Mouse (Mus musculus) liver, postnatal 0 days (tissue): ENCODE results near the gene Errfi1. TPM values are rescaled to one million over a fixed set of nuclear protein-coding genes. Genes with fewer than 3 reads are reported as not detected.

Experiments
- ATAC-seq: fragments of 200-750 bp; cut with Nextera tagmentation; 2 replicates; pipeline ENCODE4 v1.8.0; 2017; ENCODE audit warnings: mild to moderate bottlenecking, moderate library complexity
- DNase-seq: peaks from one replicate; pipeline ENCODE4 v3.0.0-alpha.2; 2016
- H3K27ac ChIP-seq: fragments of 300-500 bp; sonication (generic); 2 replicates; pipeline ENCODE4 v1.5.1; 2014; ENCODE audit warnings: antibody characterized with exemption, moderate library complexity, mild to moderate bottlenecking, low read depth
- H3K27me3 ChIP-seq: fragments of 300-500 bp; sonication (generic); 2 replicates; pipeline ENCODE4 v1.6.1; 2014; ENCODE audit warnings: low read length, control low read depth, mixed read lengths; ENCODE audit not compliant: insufficient read depth
- H3K36me3 ChIP-seq: fragments of 300-500 bp; sonication (generic); replicated peaks from 2 replicates; pipeline ENCODE4 v1.6.1; 2014; ENCODE audit warnings: mild to moderate bottlenecking, control low read depth, low read length, moderate library complexity, mixed read lengths; ENCODE audit not compliant: insufficient read depth
- H3K4me1 ChIP-seq: fragments of 300-500 bp; sonication (generic); 2 replicates; pipeline ENCODE4 v1.6.1; 2014; ENCODE audit warnings: antibody characterized with exemption, mild to moderate bottlenecking, control low read depth; ENCODE audit not compliant: insufficient read depth
- H3K4me2 ChIP-seq: fragments of 300-500 bp; sonication (generic); 2 replicates; pipeline ENCODE4 v1.6.1; 2014; ENCODE audit warnings: low read depth, mild to moderate bottlenecking, low read length, moderate library complexity, mixed read lengths
- H3K4me3 ChIP-seq: fragments of 300-500 bp; sonication (generic); 2 replicates; pipeline ENCODE4 v1.5.1; 2014; ENCODE audit warnings: low read depth, low read length
- H3K9ac ChIP-seq: fragments of 300-500 bp; sonication (generic); replicated peaks from 2 replicates; pipeline ENCODE4 v1.6.1; 2014; ENCODE audit warnings: mild to moderate bottlenecking, moderate library complexity
- H3K9me3 ChIP-seq: fragments of 300-500 bp; sonication (generic); 2 replicates; pipeline ENCODE4 v1.6.1; 2016; ENCODE audit warnings: mild to moderate bottlenecking, control low read depth, low read length, mixed read lengths
- CTCF ChIP-seq: sonication (generic); IDR thresholded peaks from 2 replicates; pipeline ENCODE4 v1.5.1; 2016; ENCODE audit warnings: antibody characterized with exemption, low read depth
- EP300 ChIP-seq: IDR thresholded peaks from 2 replicates; pipeline ENCODE4 v1.6.1; 2016; ENCODE audit warnings: antibody characterized with exemption, low read depth, mild to moderate bottlenecking
- WGBS: fragments of 180-500 bp; shearing (Covaris S2); extraction: QIAGEN DNeasy Blood & Tissue Kit; methylation state at CpG from one replicate; pipeline ENCODE4 v1.1.7; 2014; ENCODE audit not compliant: insufficient replicate concordance; 5-methylcytosine and 5-hydroxymethylcytosine counted together
- polyA plus RNA-seq: library from polyadenylated mRNA; unstranded; fragments of >200 nt; fragmentation: Nextera tagmentation; extraction: Ambion mirVana; gene quantifications from 2 replicates; pipeline ENCODE4 v1.2.1, GENCODE M21; 2015

Errfi1 gene
- polyA plus RNA-seq, 1 experiment from 2014 or later, result 141 TPM

DNA sequence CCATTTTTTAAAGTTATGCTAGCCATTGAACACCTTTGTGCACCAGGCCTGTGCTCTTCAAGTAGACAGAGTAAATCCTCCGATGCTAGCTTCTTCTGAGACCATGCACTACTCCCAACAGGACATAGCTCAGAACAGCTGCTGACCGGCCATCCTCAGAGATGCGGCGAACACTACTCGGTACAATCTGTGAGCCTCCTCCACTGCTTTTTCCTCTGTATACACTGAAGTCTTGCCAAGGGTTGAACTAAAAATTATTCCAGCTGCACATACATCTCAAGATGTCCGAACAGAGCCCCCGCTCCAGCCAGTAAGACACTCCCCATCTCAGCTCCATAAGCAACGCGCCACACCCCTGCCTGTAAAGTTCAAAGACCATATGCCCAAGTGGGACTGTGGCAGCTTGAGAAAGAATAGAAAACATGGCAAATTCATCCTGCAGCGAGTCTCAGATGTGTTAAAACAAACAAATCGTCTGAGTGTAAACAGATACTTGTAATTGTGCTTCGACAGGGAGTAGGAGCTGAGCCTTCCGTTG, 37.2 kb upstream of the Errfi1 start:
- Histone ChIP-seq H3K27ac (no peak overlapping the region), H3K4me1 (peaks cover 3% of the 10 kb centered on the region; the same call in 1 of the 2 replicates), H3K4me3 (no peak overlapping the region), H3K9me3 (no peaks in the 10 kb centered on the region), H3K27me3 (no peaks in the 10 kb centered on the region), H3K4me2 (no peak overlapping the region), H3K9ac (no peak overlapping the region), H3K36me3 (no peaks in the 10 kb centered on the region)
- ATAC-seq (no peak), DNase-seq (no peak)
- WGBS, result 72% methylated on average over 13 of the region's 13 CpGs
- TF ChIP-seq EP300, result no peak

DNA sequence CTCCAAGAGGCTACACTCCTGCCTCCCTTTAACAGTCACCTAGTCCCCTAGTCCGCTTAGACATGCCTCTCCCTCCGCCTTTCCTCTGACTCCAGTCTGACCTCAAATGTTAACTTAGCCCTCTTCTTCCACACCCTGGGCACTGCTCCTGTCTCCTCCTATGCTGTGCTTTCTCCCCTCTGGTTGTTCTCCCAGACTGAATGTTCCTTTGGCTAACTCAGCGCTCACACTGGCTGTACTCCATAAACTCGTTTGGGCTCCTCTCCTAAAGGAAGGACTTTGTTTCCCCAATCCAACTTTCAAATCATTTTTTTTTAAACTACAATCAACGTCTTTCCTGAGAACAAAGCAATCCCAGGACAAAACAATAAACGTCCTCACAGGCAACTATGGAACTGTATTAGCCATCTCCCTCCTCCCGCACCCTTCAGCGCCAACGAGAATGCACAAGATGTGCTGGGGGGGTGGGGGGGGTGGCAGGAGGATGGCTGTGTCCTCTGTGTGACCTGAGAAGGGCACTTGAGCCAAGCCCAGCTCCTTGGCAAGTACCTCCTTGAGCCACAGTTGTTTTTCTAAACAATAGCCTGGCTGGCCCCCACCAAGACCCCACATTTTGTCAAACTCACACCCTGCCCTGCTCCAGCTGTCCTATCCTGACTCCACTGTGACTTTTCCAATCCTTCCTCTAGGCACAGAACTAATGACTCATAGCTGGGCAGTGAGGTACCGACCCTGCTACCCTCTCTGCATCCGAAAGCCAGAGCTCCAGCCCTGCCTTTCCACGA, 34.4 kb upstream of the Errfi1 start:
- TF ChIP-seq EP300, result no peak
- no peak for TF ChIP-seq CTCF
- Histone ChIP-seq H3K4me2 (no peak overlapping the region), H3K27ac (no peak overlapping the region), H3K36me3 (no peaks in the 10 kb centered on the region), H3K4me1 (peaks cover 3% of the 10 kb centered on the region; the same call in 1 of the 2 replicates), H3K4me3 (no peak overlapping the region), H3K9ac (no peak overlapping the region), H3K9me3 (no peaks in the 10 kb centered on the region), H3K27me3 (no peaks in the 10 kb centered on the region)
- DNase-seq, result no peak
- no peak for ATAC-seq
- 70% methylated on average over 12 of the region's 12 CpGs for WGBS

DNA sequence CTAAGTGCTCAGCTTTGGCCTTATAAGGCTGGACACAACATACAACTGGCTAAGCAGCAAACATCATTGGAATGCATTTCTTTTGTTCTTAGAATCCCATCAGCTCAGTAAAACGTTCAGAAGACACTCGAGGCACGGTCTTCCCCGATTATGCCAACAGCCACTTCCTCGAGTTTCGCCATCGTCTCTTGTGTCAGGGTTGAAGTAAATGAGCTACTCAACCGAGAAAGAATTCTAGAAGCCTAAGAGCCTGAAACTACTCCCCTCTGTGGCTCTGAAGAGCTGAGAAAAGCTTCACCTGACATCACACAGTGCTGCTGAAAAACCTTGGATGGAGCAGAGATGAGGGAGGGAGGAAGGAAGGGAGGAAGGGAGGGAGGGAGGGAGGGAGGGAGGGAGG, 32.3 kb upstream of the Errfi1 start:
- ATAC-seq (no peak), DNase-seq (no peak)
- WGBS, result 58% methylated on average over 8 of the region's 8 CpGs
- H3K36me3 ChIP-seq, result no peaks in the 10 kb centered on the region
- H3K27me3 ChIP-seq, result no peaks in the 10 kb centered on the region
- no peak overlapping the region for H3K27ac ChIP-seq
- H3K4me3 ChIP-seq, result no peak overlapping the region
- TF ChIP-seq EP300 (no peak), CTCF (no peak)
- peaks cover 13% of the 10 kb centered on the region for H3K4me1 ChIP-seq
- no peak overlapping the region for H3K4me2 ChIP-seq
- H3K9me3 ChIP-seq, result no peaks in the 10 kb centered on the region
- no peak overlapping the region for H3K9ac ChIP-seq

DNA sequence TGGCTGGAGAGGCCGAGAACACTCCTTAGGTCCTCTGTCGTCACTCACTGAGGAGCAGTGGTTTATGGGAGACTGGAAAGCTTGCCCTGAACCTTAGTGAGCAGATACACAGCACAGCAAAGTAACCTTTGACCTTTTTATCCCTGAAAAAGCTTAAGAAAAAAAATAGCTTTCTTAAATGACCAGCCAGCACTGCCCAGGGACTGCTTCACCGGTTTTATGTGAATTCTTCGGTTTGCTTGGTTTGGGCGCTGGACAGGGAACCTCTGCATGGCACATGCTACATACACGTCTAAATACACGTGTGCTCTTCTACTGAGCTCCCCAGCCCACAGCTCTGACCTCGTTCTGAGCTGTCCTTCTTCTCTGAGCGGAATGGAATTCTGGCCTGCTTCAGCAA, 31.1 kb upstream of the Errfi1 start:
- H3K27me3 ChIP-seq, result no peaks in the 10 kb centered on the region
- WGBS, result 83% methylated on average over 9 of the region's 9 CpGs

DNA sequence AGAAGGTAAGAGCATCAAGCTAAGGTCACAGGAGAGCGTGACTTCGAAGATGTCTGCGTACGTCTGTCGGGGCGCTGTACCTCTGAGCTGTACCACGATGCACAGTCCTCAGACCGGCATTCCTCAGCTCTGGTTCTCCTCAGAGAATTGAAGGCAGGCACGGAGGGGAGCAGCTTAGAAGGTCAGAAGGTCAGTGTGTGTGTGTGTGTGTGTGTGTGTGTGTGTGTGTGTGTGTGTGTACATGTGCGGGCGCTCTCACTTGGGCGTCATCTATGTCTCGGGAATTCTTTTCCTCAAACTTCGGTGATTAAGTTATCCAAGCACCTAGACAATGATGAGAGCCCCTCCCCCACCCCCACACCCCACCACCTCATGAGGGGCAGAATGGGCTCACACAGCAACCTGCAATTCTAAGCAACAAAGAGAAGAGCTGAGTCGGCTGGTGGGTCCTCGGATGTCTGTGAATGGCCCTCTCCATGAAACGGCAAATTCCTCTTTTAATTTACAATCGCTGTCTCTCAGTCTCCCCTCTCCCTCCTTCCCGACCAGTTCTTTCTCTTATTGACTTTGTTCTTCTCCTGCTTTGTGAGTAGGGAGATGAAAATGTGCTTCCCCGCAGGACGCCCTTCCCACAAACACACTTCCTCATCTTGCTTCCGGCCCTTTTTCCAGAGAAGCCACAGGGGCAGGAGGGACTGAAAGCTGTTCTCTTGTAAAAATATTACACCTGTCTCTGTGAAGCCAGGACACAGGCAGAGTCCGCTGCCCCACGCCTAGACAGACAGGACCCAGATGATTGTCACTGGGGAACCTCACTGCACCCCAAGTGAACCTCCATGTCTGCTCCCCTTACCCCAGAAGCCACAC, 29.9 kb upstream of the Errfi1 start:
- H3K4me2 ChIP-seq, result no peak overlapping the region
- ATAC-seq (no peak), DNase-seq (no peak)
- no peaks in the 10 kb centered on the region for H3K9me3 ChIP-seq
- peaks cover 13% of the 10 kb centered on the region for H3K4me1 ChIP-seq
- no peak overlapping the region for H3K9ac ChIP-seq
- no peaks in the 10 kb centered on the region for H3K27me3 ChIP-seq
- H3K36me3 ChIP-seq, result no peaks in the 10 kb centered on the region
- no peak overlapping the region for H3K4me3 ChIP-seq
- TF ChIP-seq EP300 (no peak), CTCF (no peak)
- no peak overlapping the region for H3K27ac ChIP-seq
- WGBS, result 54% methylated on average over 24 of the region's 24 CpGs

More for the DNA sequence above, 31.1 kb upstream of the Errfi1 start:
- Histone ChIP-seq H3K36me3 (no peaks in the 10 kb centered on the region), H3K9ac (no peak overlapping the region), H3K4me3 (no peak overlapping the region), H3K9me3 (no peaks in the 10 kb centered on the region), H3K4me2 (no peak overlapping the region), H3K4me1 (peaks cover 13% of the 10 kb centered on the region), H3K27ac (no peak overlapping the region)
- no peak for DNase-seq
- no peak for ATAC-seq
- TF ChIP-seq CTCF (no peak), EP300 (no peak)

DNA sequence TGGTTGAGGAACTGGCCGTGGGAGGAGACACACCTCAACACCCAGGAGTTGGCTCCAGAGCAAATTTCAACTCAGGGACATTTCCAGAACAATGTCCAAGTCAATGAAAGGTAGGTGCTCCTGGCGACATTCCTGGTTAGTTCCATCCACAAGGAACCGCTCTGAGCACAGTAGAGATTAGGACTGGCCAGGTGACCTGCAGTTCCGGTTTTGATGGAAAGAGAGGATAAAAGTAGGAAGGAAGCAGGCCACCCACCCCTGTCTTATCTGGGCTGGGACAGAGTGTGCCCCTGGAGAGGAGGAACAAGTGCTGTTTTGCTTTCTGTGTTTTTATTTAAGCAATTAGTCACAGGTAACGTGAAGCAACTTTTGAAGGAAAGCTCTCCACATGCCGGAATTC, 28.8 kb upstream of the Errfi1 start:
- TF ChIP-seq CTCF, result no peak
- TF ChIP-seq EP300, result no peak
- 34% methylated on average over 6 of the region's 6 CpGs for WGBS
- no peaks in the 10 kb centered on the region for H3K9me3 ChIP-seq
- H3K36me3 ChIP-seq, result no peaks in the 10 kb centered on the region
- no peak overlapping the region for H3K27ac ChIP-seq
- no peak overlapping the region for H3K9ac ChIP-seq
- no peak for DNase-seq
- H3K4me1 ChIP-seq, result peaks cover 13% of the 10 kb centered on the region
- no peak overlapping the region for H3K4me2 ChIP-seq
- no peaks in the 10 kb centered on the region for H3K27me3 ChIP-seq
- H3K4me3 ChIP-seq, result no peak overlapping the region
- ATAC-seq, result no peak
